Comparison of ENCODE assay signal across 16 mouse cellular contexts in genomic region chr5:130510516-130510915, GRCm38 (mm10).
"Had no signal": no experiment of that assay in that cellular context is flagged by ENCODE, and none has a peak within 500 bp of the region (broad histone marks: within the 10 kb centered on the region; RNA-seq: fewer than 3 reads in every experiment).

No protein-coding gene starts in this region.

- DNase-seq: cerebellum, adult 8-10 months; cerebellum, adult 9-10 months; cerebellum, adult 9-11 months; cerebellum, postnatal 10 days; cerebellum, postnatal 14 days; cerebellum, postnatal 25 days; cerebellum, postnatal 36 days; embryo, embryonic 11 days; forebrain, postnatal 0 days; gastrocnemius, adult 2 months; gastrocnemius, postnatal 10 days; gastrocnemius, postnatal 14 days; gastrocnemius, postnatal 25 days; gastrocnemius, postnatal 36 days; heart, adult 18-20 months; heart, adult 2 months had no signal
